13 mouse cellular contexts compared by ENCODE assay signal in genomic region chr12:113184945-113185344, GRCm38 (mm10). TPM values are rescaled to one million over a fixed set of nuclear protein-coding genes. Genes with fewer than 3 reads are reported as not detected.
DNase-seq lines count a peak whose midpoint lies in the region; ATAC-seq lines count a peak whose summit lies in the region.
"Had no signal": no experiment of that assay in that cellular context is flagged by ENCODE, and none has a peak within 500 bp of the region (broad histone marks: within the 10 kb centered on the region; RNA-seq: fewer than 3 reads in every experiment).

No protein-coding gene starts in this region.

- H3K4me1 ChIP-seq in kidney, embryonic 16.5 days (ENCODE audit: insufficient read depth, low read length): peaks cover 22% of the 10 kb centered on the region
- H3K4me1 ChIP-seq in hindbrain, embryonic 11.5 days (replicated peaks; ENCODE audit: control insufficient read depth, insufficient read depth, low read length): peaks cover 10% of the 10 kb centered on the region
- peaks cover 30% of the 10 kb centered on the region for H3K4me1 ChIP-seq in midbrain, embryonic 13.5 days (replicated peaks)

- WGBS in kidney, embryonic 16.5 days: 57% methylated on average over 5 of the region's 5 CpGs
- 71% methylated on average over 5 of the region's 5 CpGs for WGBS in hindbrain, embryonic 11.5 days
- WGBS in midbrain, embryonic 13.5 days: 66% methylated on average over 5 of the region's 5 CpGs

- no peak overlapping the region for H3K9ac ChIP-seq in kidney, embryonic 16.5 days (replicated peaks; ENCODE audit: low read length)
- no peak overlapping the region for H3K9ac ChIP-seq in hindbrain, embryonic 11.5 days (ENCODE audit: low read depth, low read length)
- H3K9ac ChIP-seq in midbrain, embryonic 13.5 days (replicated peaks): no peak overlapping the region; the same call in 1 of the 2 replicates
- H3K9ac ChIP-seq: liver, embryonic 15.5 days had no signal

- H3K4me2 ChIP-seq in kidney, embryonic 16.5 days (replicated peaks; ENCODE audit: low read depth, low read length): peak overlapping the region; percentile 91; the same call in 1 of the 2 replicates
- H3K4me2 ChIP-seq in hindbrain, embryonic 11.5 days (replicated peaks; ENCODE audit: low read depth, low read length): peak overlapping the region; percentile 83; the same call in 1 of the 2 replicates
- peak overlapping the region; percentile 88 for H3K4me2 ChIP-seq in midbrain, embryonic 13.5 days (replicated peaks)

- ATAC-seq in kidney, embryonic 16.5 days (ENCODE audit: low FRiP score, low TSS enrichment): no peak
- no peak for ATAC-seq in hindbrain, embryonic 11.5 days (ENCODE audit: low FRiP score)
- no peak for ATAC-seq in midbrain, embryonic 13.5 days

- 0 out of 2 replicates have a peak, but pooled peaks cover 6% of the 10 kb centered on the region for H3K36me3 ChIP-seq in kidney, embryonic 16.5 days (ENCODE audit: insufficient read depth, low read length)
- no peaks in the 10 kb centered on the region for H3K36me3 ChIP-seq in hindbrain, embryonic 11.5 days (ENCODE audit: control insufficient read depth, insufficient read depth, low read length)
- H3K36me3 ChIP-seq in midbrain, embryonic 13.5 days: peaks cover 19% of the 10 kb centered on the region
- H3K36me3 ChIP-seq: liver, embryonic 15.5 days had no signal

- peaks cover 11% of the 10 kb centered on the region for H3K27me3 ChIP-seq in kidney, embryonic 16.5 days (ENCODE audit: insufficient read depth, low read length)
- H3K27me3 ChIP-seq in hindbrain, embryonic 11.5 days (ENCODE audit: control insufficient read depth, insufficient read depth, low read length): peaks cover 5% of the 10 kb centered on the region; the same call in 1 of the 2 replicates
- H3K27me3 ChIP-seq in midbrain, embryonic 13.5 days: 0 out of 2 replicates have a peak, but pooled peaks cover 6% of the 10 kb centered on the region
- H3K27me3 ChIP-seq: Patski had no signal

- no peak overlapping the region for H3K27ac ChIP-seq in kidney, embryonic 16.5 days (ENCODE audit: low read length)
- H3K27ac ChIP-seq in hindbrain, embryonic 11.5 days (ENCODE audit: low read depth, low read length): no peak overlapping the region
- peak overlapping the region; percentile 58; the same call in 1 of the 2 replicates for H3K27ac ChIP-seq in midbrain, embryonic 13.5 days
- H3K27ac ChIP-seq: liver, embryonic 15.5 days had no signal

- peak; percentile 30 for DNase-seq in cerebellum, adult 9-11 months
- no peak for DNase-seq in cerebellum, postnatal 10 days
- DNase-seq in kidney, adult 8-10 months: no peak
- DNase-seq in hindbrain, embryonic 11.5 days (ENCODE audit: low spot score): no peak
- DNase-seq in urinary bladder, postnatal 14 days (ENCODE audit: low spot score): no peak
- no peak for DNase-seq in left cerebral cortex, postnatal 14 days (ENCODE audit: low spot score in 2 of 2)
- DNase-seq: gastrocnemius, postnatal 25 days; thymus, postnatal 36 days had no signal

- H3K9me3 ChIP-seq in kidney, embryonic 16.5 days (ENCODE audit: low read length): no peaks in the 10 kb centered on the region
- H3K9me3 ChIP-seq in hindbrain, embryonic 11.5 days (ENCODE audit: control insufficient read depth, low read length): no peaks in the 10 kb centered on the region
- peaks cover 4% of the 10 kb centered on the region; the same call in 1 of the 2 replicates for H3K9me3 ChIP-seq in midbrain, embryonic 13.5 days
- H3K9me3 ChIP-seq: liver, embryonic 15.5 days had no signal

- no peak overlapping the region; the same call in 1 of the 2 replicates for H3K4me3 ChIP-seq in kidney, embryonic 16.5 days (ENCODE audit: low read length)
- H3K4me3 ChIP-seq in hindbrain, embryonic 11.5 days (ENCODE audit: low read depth, low read length): no peak overlapping the region
- H3K4me3 ChIP-seq in midbrain, embryonic 13.5 days (replicated peaks): peak overlapping the region; percentile 76; the same call in 1 of the 2 replicates
- H3K4me3 ChIP-seq: erythroblast, embryonic 14.5 days had no signal

- intact Hi-C loops in left cerebral cortex, postnatal 14 days (cut with DNase I): no loop called here

RNA-seq across cellular contexts. Expression of gene Tmem121, which starts 0.8 kb away (rescaled TPM):
- polyA plus RNA-seq in kidney, embryonic 16.5 days (2015; fragmentation: Nextera tagmentation; extraction: Ambion mirVana): 8.6 and 10.9 TPM in 2 replicates
- polyA plus RNA-seq in hindbrain, embryonic 11.5 days (2014; fragmentation: Nextera tagmentation; extraction: Ambion mirVana): 8.9 and 10.8 TPM in 2 replicates
- polyA plus RNA-seq in midbrain, embryonic 13.5 days (2015; fragmentation: Nextera tagmentation; extraction: Ambion mirVana): 24.7 and 30.2 TPM in 2 replicates
- total RNA-seq in left cerebral cortex, postnatal 14 days (2021): 10 to 100 TPM; 28.3 to 35.6 TPM
- polyA plus RNA-seq: erythroblast, embryonic 14.5 days had no signal

RNA-seq across cellular contexts. Expression of gene Tedc1, which starts 28.7 kb away (rescaled TPM):
- polyA plus RNA-seq in kidney, embryonic 16.5 days (2015; fragmentation: Nextera tagmentation; extraction: Ambion mirVana): 38.2 and 45.5 TPM in 2 replicates
- 28.8 and 31.4 TPM in 2 replicates for polyA plus RNA-seq in hindbrain, embryonic 11.5 days (2014; fragmentation: Nextera tagmentation; extraction: Ambion mirVana)
- polyA plus RNA-seq in midbrain, embryonic 13.5 days (2015; fragmentation: Nextera tagmentation; extraction: Ambion mirVana): 21.3 and 21.6 TPM in 2 replicates
- 1 to 10 TPM; 1.7 to 1.8 TPM for total RNA-seq in left cerebral cortex, postnatal 14 days (2021)

RNA-seq across cellular contexts. Expression of gene Crip1, which starts 38.8 kb away (rescaled TPM):
- polyA plus RNA-seq in kidney, embryonic 16.5 days (2015; fragmentation: Nextera tagmentation; extraction: Ambion mirVana): 270 and 293 TPM in 2 replicates
- polyA plus RNA-seq in hindbrain, embryonic 11.5 days (2014; fragmentation: Nextera tagmentation; extraction: Ambion mirVana): 76.0 and 84.7 TPM in 2 replicates
- 31.0 and 35.1 TPM in 2 replicates for polyA plus RNA-seq in midbrain, embryonic 13.5 days (2015; fragmentation: Nextera tagmentation; extraction: Ambion mirVana)
- total RNA-seq in left cerebral cortex, postnatal 14 days (2021): 10 to 100 TPM; 12.7 to 13.0 TPM

RNA-seq across cellular contexts. Expression of gene Crip2, which starts 44.9 kb away (rescaled TPM):
- 244 and 263 TPM in 2 replicates for polyA plus RNA-seq in kidney, embryonic 16.5 days (2015; fragmentation: Nextera tagmentation; extraction: Ambion mirVana)
- polyA plus RNA-seq in hindbrain, embryonic 11.5 days (2014; fragmentation: Nextera tagmentation; extraction: Ambion mirVana): 208 TPM in 2 replicates
- 360 TPM in 2 replicates for polyA plus RNA-seq in midbrain, embryonic 13.5 days (2015; fragmentation: Nextera tagmentation; extraction: Ambion mirVana)
- total RNA-seq in left cerebral cortex, postnatal 14 days (2021): 100 to 1,000 TPM; 199 to 200 TPM
